Mouse (Mus musculus): Measurements from ENCODE around the gene Nectin1. TPM values are rescaled to one million over a fixed set of nuclear protein-coding genes. Genes with fewer than 3 reads are reported as not detected.

The Nectin1 gene
- polyA plus RNA-seq, 1 experiment from 2014 or later: 1.0 TPM

- WGBS: 79% methylated on average over 2 of the region's 2 CpGs
- no peak overlapping the region for H3K4me2 ChIP-seq
- no peak for ATAC-seq (replicated peaks; ENCODE audit: insufficient number of reproducible peaks, insufficient read depth, low FRiP score, low read depth)
- no peaks in the 10 kb centered on the region for H3K9me3 ChIP-seq (replicated peaks)
- no peak overlapping the region for H3K4me3 ChIP-seq
- no peak overlapping the region for H3K9ac ChIP-seq
- H3K27ac ChIP-seq: no peak overlapping the region
- no peaks in the 10 kb centered on the region for H3K36me3 ChIP-seq
- no peaks in the 10 kb centered on the region; the same call in 1 of the 2 replicates for H3K27me3 ChIP-seq
- H3K4me1 ChIP-seq (replicated peaks): no peaks in the 10 kb centered on the region
These were observed 69.4 kb downstream of the Nectin1 start for GRCm38 (mm10) chr9:43813156-43813555.

- 85% methylated on average over 5 of the region's 5 CpGs for WGBS
- no peak overlapping the region for H3K27ac ChIP-seq
- H3K9ac ChIP-seq: no peak overlapping the region
- no peaks in the 10 kb centered on the region for H3K9me3 ChIP-seq (replicated peaks)
- peaks cover 10% of the 10 kb centered on the region for H3K27me3 ChIP-seq
- H3K4me2 ChIP-seq: no peak overlapping the region
- peaks cover 4% of the 10 kb centered on the region; the same call in 1 of the 2 replicates for H3K4me1 ChIP-seq (replicated peaks)
- H3K36me3 ChIP-seq: no peaks in the 10 kb centered on the region
- ATAC-seq (replicated peaks; ENCODE audit: insufficient number of reproducible peaks, insufficient read depth, low FRiP score, low read depth): no peak
- H3K4me3 ChIP-seq: no peak overlapping the region
These were observed 78.4 kb downstream of the Nectin1 start for GRCm38 (mm10) chr9:43822206-43822605.

- Histone ChIP-seq H3K9ac (no peak overlapping the region), H3K27ac (no peak overlapping the region), H3K4me3 (no peak overlapping the region), H3K4me2 (no peak overlapping the region), H3K27me3 (peaks cover 19% of the 10 kb centered on the region), H3K36me3 (no peaks in the 10 kb centered on the region), H3K4me1 (replicated peaks) (peaks cover 4% of the 10 kb centered on the region; the same call in 1 of the 2 replicates), H3K9me3 (replicated peaks) (no peaks in the 10 kb centered on the region)
- 73% methylated on average over 5 of the region's 5 CpGs for WGBS
- ATAC-seq (replicated peaks; ENCODE audit: insufficient number of reproducible peaks, insufficient read depth, low FRiP score, low read depth): no peak
These were observed 81.4 kb downstream of the Nectin1 start for GRCm38 (mm10) chr9:43825178-43825577.

GRCm38 (mm10) chr9:43826558-43827253 is 82.9 kb downstream of the Nectin1 start:
- 50% methylated on average over 8 of the region's 8 CpGs for WGBS
- Histone ChIP-seq H3K4me1 (replicated peaks) (peaks cover 4% of the 10 kb centered on the region; the same call in 1 of the 2 replicates), H3K27ac (no peak overlapping the region), H3K36me3 (no peaks in the 10 kb centered on the region), H3K9me3 (replicated peaks) (no peaks in the 10 kb centered on the region), H3K4me3 (no peak overlapping the region), H3K9ac (no peak overlapping the region), H3K4me2 (no peak overlapping the region), H3K27me3 (peaks cover 19% of the 10 kb centered on the region)
- no peak for ATAC-seq (replicated peaks; ENCODE audit: insufficient number of reproducible peaks, insufficient read depth, low FRiP score, low read depth)

GRCm38 (mm10) chr9:43827593-43827992 is 83.8 kb downstream of the Nectin1 start:
- 49% methylated on average over 5 of the region's 5 CpGs for WGBS
- no peak for ATAC-seq (replicated peaks; ENCODE audit: insufficient number of reproducible peaks, insufficient read depth, low FRiP score, low read depth)

GRCm38 (mm10) chr9:43828960-43829359 is 85.2 kb downstream of the Nectin1 start:
- 54% methylated on average over 6 of the region's 6 CpGs for WGBS
- peaks cover 19% of the 10 kb centered on the region for H3K27me3 ChIP-seq
- H3K9me3 ChIP-seq (replicated peaks): no peaks in the 10 kb centered on the region
- peaks cover 4% of the 10 kb centered on the region; the same call in 1 of the 2 replicates for H3K4me1 ChIP-seq (replicated peaks)
- no peaks in the 10 kb centered on the region for H3K36me3 ChIP-seq
- no peak overlapping the region for H3K27ac ChIP-seq
- no peak overlapping the region for H3K9ac ChIP-seq
- ATAC-seq (replicated peaks; ENCODE audit: insufficient number of reproducible peaks, insufficient read depth, low FRiP score, low read depth): no peak
- H3K4me3 ChIP-seq: no peak overlapping the region
- H3K4me2 ChIP-seq: no peak overlapping the region

More at GRCm38 (mm10) chr9:43827593-43827992, 83.8 kb downstream of the Nectin1 start:
- Histone ChIP-seq H3K9ac (no peak overlapping the region), H3K4me2 (no peak overlapping the region), H3K27ac (no peak overlapping the region), H3K4me1 (replicated peaks) (peaks cover 4% of the 10 kb centered on the region; the same call in 1 of the 2 replicates), H3K27me3 (peaks cover 19% of the 10 kb centered on the region), H3K4me3 (no peak overlapping the region), H3K9me3 (replicated peaks) (no peaks in the 10 kb centered on the region), H3K36me3 (no peaks in the 10 kb centered on the region)

- WGBS: 88% methylated on average over 8 of the region's 8 CpGs
- no peak overlapping the region for H3K9ac ChIP-seq
- no peak overlapping the region for H3K4me3 ChIP-seq
- H3K27ac ChIP-seq: no peak overlapping the region
- no peaks in the 10 kb centered on the region for H3K36me3 ChIP-seq
- H3K4me1 ChIP-seq (replicated peaks): no peaks in the 10 kb centered on the region
- H3K4me2 ChIP-seq: no peak overlapping the region
- H3K27me3 ChIP-seq: peaks cover 8% of the 10 kb centered on the region; the same call in 1 of the 2 replicates
- no peak for ATAC-seq (replicated peaks; ENCODE audit: insufficient number of reproducible peaks, insufficient read depth, low FRiP score, low read depth)
- no peaks in the 10 kb centered on the region for H3K9me3 ChIP-seq (replicated peaks)
These were observed 89.4 kb downstream of the Nectin1 start for GRCm38 (mm10) chr9:43833232-43833631.

GRCm38 (mm10) chr9:43834283-43834682 is 90.5 kb downstream of the Nectin1 start:
- Histone ChIP-seq H3K36me3 (no peaks in the 10 kb centered on the region), H3K27ac (no peak overlapping the region), H3K4me2 (no peak overlapping the region), H3K4me3 (no peak overlapping the region), H3K9ac (no peak overlapping the region), H3K9me3 (replicated peaks) (no peaks in the 10 kb centered on the region), H3K27me3 (no peaks in the 10 kb centered on the region; the same call in 1 of the 2 replicates), H3K4me1 (replicated peaks) (no peaks in the 10 kb centered on the region)
- no peak for ATAC-seq (replicated peaks; ENCODE audit: insufficient number of reproducible peaks, insufficient read depth, low FRiP score, low read depth)
- 82% methylated on average over 13 of the region's 13 CpGs for WGBS

GRCm38 (mm10) chr9:43838561-43838960 is 94.8 kb downstream of the Nectin1 start:
- peaks cover 4% of the 10 kb centered on the region; the same call in 1 of the 2 replicates for H3K4me1 ChIP-seq (replicated peaks)

GRCm38 (mm10) chr9:43842921-43843577 is 99.3 kb downstream of the Nectin1 start:
- H3K4me1 ChIP-seq (replicated peaks): peaks cover 4% of the 10 kb centered on the region; the same call in 1 of the 2 replicates
- H3K36me3 ChIP-seq: no peaks in the 10 kb centered on the region
- no peaks in the 10 kb centered on the region for H3K9me3 ChIP-seq (replicated peaks)
- no peak overlapping the region for H3K4me2 ChIP-seq
- 14% methylated on average over 6 of the region's 8 CpGs for WGBS
- H3K27ac ChIP-seq: no peak overlapping the region
- H3K27me3 ChIP-seq: peaks cover 51% of the 10 kb centered on the region
- H3K9ac ChIP-seq: no peak overlapping the region
- no peak for ATAC-seq (replicated peaks; ENCODE audit: insufficient number of reproducible peaks, insufficient read depth, low FRiP score, low read depth)
- no peak overlapping the region for H3K4me3 ChIP-seq

More at GRCm38 (mm10) chr9:43838561-43838960, 94.8 kb downstream of the Nectin1 start:
- ATAC-seq (replicated peaks; ENCODE audit: insufficient number of reproducible peaks, insufficient read depth, low FRiP score, low read depth): no peak
- Histone ChIP-seq H3K4me2 (no peak overlapping the region), H3K9ac (no peak overlapping the region), H3K36me3 (no peaks in the 10 kb centered on the region), H3K9me3 (replicated peaks) (no peaks in the 10 kb centered on the region), H3K27me3 (peaks cover 23% of the 10 kb centered on the region), H3K27ac (no peak overlapping the region), H3K4me3 (no peak overlapping the region)
- 45% methylated on average over 2 of the region's 2 CpGs for WGBS

GRCm38 (mm10) chr9:43843711-43844127 is 99.9 kb downstream of the Nectin1 start:
- H3K27me3 ChIP-seq: peaks cover 51% of the 10 kb centered on the region
- 10% methylated on average over 3 of the region's 3 CpGs for WGBS
- no peak overlapping the region for H3K9ac ChIP-seq
- H3K4me1 ChIP-seq (replicated peaks): peaks cover 4% of the 10 kb centered on the region; the same call in 1 of the 2 replicates
- ATAC-seq (replicated peaks; ENCODE audit: insufficient number of reproducible peaks, insufficient read depth, low FRiP score, low read depth): 0 out of 2 replicates have a peak, but pooled peaks have one; percentile 13
- no peak overlapping the region for H3K4me3 ChIP-seq
- no peaks in the 10 kb centered on the region for H3K9me3 ChIP-seq (replicated peaks)
- no peak overlapping the region for H3K27ac ChIP-seq
- H3K4me2 ChIP-seq: no peak overlapping the region
- no peaks in the 10 kb centered on the region for H3K36me3 ChIP-seq

Measured in heart, embryonic 15.5 days (tissue).